Mouse (Mus musculus) forelimb bud, embryonic 11.5 days (tissue): ENCODE results near the gene Klhl9.
"Not testable (repeated sequence)": the region's sequence is repeated elsewhere in the genome, so short reads cannot be mapped to it uniquely, and the experiment has no call there.

ENCODE experiments used
- DNase-seq: peaks from one replicate; pipeline ENCODE4 v3.0.0-alpha.2; 2012; ENCODE audit warnings: low read depth, low spot score

Gene Klhl9

GRCm38 (mm10) chr4:88721791-88722721, at the start of gene Klhl9, which contains the start of gene Gm26566:
TSS of gene Klhl9 (minus strand) at chr4:88722465.
TSS of gene Gm26566 (plus strand) at chr4:88721805.
- DNase-seq: peak; percentile 94

DNA sequence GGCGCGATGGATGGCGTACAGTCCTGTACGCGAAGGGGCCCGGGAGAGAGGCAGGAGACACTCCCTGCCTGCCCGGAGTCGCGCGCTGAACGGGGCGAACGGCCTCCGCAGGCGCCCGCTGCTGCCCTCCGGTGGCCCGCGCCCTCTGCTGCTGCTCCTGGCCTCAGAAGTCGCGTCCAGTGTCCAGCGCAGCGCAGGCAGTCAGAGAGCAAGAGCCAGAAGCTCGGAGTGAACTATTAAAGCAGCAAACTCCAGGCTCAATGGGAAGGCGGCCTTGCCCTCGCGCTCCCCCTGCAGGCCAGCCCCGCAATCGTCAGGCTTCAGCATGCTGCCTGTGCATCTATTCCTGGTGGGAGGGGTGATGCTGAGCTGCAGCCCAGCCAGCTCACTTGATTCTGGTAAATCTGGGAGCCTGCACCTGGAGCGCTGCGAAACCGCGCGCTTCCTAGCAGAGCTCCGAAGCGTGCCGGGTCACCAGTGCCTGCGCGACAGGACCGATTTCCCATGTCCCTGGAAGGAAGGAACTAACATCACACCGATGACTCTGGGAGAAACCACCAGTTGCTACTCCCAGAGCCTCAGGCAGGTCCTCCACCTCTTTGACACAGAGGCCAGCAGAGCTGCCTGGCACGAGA, 41.2 kb upstream of the Klhl9 start:
- DNase-seq: peak; percentile 39

DNA sequence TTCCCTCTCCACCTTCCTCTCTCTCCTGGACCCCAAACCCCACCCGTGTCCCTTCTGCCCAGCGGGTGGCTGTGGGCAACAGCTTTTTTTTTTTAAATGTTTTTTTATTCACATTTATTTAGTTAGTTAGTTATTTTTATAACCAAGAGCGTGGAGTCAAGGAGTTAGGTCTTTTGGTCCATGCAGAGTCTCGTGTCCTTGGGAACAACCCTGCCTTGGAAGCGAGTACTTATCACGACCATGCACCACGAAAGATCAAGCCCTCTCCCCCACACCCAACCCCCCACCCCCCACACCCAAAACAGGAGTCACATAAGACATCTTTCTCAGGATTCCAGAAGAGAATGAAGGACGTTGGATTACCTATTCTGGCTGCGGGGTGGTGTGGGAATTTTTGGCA, 40.1 kb upstream of the Klhl9 start:
- not testable (repeated sequence) for DNase-seq

DNA sequence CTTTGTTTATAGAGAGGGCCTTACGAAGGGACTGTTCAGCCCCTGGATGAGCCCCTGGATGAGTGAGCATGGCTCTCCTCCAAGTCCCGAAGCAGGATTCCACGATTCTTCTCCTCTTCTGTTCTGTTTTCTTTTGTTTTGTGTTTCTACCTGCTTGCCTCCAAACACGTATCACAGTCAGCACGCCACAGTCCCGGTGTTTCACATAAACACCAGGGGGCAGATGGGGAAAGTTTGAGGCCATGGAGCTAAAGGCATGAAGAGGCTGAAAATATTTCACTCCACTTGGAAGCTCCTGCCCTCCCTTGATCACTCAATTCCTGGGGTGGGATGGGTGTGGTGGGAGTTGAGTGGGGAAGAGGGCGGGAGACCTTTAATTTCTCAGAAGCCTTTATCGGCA, 39.5 kb upstream of the Klhl9 start:
- DNase-seq: not testable (repeated sequence)

GRCm38 (mm10) chr4:88760431-88760830, 38.2 kb upstream of the Klhl9 start:
- DNase-seq: not testable (repeated sequence)

DNA sequence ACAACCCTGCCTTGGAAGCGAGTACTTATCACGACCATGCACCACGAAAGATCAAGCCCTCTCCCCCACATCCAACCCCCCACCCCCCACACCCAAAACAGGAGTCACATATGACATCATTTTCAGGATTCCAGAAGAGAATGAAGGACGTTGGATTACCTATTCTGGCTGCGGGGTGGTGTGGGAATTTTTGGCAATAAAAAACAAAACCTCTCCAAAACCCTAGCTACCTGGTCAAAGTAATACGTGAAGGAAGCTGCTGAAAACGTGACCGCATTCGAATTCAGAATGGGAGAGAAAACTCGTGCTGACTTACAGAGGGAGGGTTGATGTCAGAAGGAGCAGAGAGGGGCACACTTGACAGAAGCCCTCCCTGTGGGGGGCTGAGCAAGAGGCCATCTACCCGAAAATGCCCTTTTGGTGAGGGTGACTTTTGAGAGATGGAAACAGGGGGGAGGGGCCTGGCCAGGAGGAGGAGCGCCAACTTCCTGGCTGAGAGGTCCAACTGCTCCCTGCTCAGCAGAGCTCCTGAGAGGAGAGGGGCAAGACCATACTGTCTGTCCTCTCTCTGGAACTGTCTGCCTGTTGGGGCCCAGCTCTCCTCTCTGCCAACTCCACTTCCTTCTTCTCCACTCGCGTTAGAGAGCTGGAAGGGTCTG, 37.5 kb upstream of the Klhl9 start, which contains the start of gene Gm13283:
Gene Gm13283, plus strand, starts transcription at position 510 of the 659 bp plus-strand sequence.
- DNase-seq: not testable (repeated sequence)

DNA sequence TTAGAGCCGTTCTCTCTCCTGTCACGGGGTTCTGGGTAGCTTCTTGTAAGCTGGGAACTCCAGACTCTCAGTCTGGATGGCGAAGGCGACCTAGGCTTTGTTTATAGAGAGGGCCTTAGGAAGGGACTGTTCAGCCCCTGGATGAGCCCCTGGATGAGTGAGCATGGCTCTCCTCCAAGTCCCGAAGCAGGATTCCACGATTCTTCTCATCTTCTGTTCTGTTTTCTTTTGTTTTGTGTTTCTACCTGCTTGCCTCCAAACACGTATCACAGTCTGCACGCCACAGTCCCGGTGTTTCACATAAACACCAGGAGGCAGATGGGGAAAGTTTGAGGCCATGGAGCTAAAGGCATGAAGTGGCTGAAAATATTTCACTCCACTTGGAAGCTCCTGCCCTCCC, 36.5 kb upstream of the Klhl9 start:
- DNase-seq: not testable (repeated sequence)

- not testable (repeated sequence) for DNase-seq
These were observed 35.4 kb upstream of the Klhl9 start for GRCm38 (mm10) chr4:88757628-88758031.

DNA sequence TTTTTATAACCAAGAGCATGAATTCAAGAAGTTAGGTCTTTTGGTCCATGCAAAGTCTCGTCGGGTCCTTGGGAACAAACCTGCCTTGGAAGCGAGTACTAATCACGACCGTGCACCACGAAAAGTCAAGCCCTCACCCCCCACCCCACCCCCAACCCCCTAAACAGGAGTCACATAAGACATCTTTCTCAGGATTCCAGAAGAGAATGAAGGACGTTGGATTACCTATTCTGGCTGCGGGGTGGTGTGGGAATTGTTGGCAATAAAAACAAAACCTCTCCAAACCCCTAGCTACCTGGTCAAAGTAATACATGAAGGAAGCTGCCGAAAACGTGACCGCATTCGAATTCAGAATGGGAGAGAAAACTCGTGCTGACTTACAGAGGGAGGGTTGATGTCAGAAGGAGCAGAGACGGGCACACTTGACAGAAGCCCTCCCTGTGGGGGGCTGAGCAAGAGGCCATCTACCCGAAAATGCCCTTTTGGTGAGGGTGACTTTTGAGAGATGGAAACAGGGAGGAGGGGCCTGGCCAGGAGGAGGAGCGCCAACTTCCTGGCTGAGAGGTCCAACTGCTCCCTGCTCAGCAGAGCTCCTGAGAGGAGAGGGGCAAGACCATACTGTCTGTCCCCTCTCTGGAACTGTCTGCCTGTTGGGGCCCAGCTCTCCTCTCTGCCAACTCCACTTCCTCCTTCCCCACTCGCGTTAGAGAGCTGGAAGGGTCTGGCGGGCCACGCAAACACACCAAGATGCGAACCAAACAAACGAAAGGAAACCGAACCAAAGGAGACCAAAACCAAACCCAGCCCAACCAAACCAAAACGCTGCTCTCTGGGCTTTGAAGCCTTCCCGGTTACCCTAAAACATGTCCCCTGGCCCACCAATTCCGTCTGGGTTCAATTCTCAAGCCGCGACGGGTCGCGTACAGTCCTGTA, 34.6 kb upstream of the Klhl9 start:
- DNase-seq: not testable (repeated sequence)

DNA sequence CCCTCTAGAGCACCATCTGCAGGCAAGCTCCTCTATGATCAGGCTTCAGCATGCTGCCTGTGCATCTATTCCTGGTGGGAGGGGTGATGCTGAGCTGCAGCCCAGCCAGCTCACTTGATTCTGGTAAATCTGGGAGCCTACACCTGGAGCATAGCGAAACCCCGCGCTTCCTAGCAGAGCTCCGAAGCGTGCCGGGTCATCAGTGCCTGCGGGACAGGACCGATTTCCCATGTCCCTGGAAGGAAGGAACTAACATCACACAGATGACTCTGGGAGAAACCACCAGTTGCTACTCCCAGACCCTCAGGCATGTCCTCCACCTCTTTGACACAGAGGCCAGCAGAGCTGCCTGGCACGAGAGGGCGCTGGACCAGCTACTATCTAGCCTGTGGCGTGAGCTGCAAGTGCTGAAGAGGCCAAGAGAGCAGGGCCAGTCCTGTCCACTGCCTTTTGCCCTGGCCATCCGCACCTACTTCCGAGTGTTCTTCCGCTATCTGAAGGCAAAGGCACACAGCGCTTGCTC, 32.6 kb upstream of the Klhl9 start, which contains the start of gene Gm13271:
Gene Gm13271, plus strand, starts transcription at position 51 of the 523 bp plus-strand sequence.
- DNase-seq: not testable (repeated sequence)

GRCm38 (mm10) chr4:88749926-88750325, 27.7 kb upstream of the Klhl9 start:
- DNase-seq: no peak

DNA sequence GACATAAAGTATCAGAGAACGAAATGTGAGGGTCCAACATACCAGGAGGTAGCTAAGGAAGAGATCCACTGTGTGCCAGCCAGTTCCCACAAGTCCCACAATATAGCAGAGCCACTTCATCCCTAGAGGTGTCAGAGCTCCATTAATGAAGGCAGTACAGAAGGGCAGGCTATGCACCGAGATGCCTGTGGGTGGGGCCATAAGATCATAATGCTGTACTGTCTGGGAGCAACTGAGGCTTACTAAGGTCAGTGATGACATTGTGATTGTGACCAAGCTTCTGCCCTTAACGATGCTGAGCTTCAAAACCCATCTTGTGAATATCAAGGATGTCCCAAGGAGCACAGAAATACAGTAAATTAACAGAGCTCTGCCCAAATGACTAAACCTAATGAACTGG, 21.9 kb upstream of the Klhl9 start:
- DNase-seq: no peak

DNA sequence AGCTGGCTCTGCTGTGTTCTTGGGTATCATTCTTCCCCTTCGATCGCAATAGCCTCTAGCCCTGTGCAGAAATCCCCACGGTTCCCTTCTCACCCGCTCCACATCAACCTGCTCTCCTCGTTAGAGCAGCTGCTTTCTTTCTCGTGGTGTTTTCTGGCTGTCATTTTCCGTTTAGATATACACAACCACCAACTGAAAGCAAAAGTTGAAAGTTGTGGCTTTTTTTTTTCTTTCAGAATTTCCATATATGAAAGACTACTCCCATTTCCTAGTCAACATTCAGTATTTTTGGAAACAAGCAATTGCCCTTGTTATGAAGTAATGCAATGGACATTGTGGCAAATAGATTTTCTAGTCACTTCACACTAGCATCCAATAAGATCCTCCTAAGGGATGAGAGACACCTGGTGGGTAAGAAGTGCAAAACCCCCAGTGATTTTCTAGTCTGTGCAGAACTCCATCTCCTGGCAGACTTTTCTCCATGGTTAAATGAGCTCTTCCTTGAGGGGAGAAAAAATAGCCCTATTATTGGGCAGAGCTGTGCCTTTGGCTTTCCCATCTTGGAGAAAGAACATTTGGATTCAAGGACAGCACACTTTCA, 20.6 kb upstream of the Klhl9 start:
- no peak for DNase-seq

DNA sequence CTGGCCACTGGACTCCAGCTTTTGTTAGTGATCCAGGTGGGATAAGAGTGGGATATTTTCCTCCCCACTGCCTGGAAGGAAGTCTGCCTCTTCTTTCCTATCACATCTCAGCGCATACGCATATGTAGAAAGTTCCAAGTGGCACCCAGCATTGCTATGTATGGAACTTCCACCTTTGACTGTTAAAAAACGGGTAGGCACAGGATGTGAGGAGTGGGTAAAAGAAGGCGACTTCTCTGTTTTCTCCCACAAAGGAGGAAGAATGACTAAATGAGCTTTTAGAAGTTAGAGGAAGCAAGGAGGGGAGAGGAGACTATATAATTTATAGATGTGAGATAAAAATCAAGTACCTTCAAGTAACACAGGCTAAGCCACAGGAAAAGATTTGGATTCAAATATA, 19.2 kb upstream of the Klhl9 start:
- DNase-seq: no peak

DNA sequence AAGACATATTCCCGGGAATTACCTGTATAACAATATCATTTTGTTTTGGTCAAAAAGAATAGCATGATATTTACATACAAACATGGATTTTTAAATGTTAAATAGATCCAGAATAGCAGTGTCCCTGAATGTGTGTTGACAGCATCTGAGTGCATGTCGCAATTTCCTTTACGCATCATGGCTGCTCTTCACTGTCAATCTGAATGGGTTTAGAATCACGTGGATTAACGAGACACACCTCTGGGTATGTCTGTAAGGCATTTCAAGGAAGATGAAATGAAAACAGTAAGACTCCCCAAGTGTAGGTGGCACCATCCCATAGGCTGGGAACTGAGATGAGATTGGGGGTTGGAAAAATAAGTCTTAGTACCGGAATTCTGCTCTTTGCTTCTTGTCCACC, 16.8 kb upstream of the Klhl9 start:
- DNase-seq: no peak

GRCm38 (mm10) chr4:88738480-88738879, 16.2 kb upstream of the Klhl9 start:
- DNase-seq: peak; percentile 77

- no peak for DNase-seq
These were observed 5.1 kb upstream of the Klhl9 start for GRCm38 (mm10) chr4:88727324-88727723.

DNA sequence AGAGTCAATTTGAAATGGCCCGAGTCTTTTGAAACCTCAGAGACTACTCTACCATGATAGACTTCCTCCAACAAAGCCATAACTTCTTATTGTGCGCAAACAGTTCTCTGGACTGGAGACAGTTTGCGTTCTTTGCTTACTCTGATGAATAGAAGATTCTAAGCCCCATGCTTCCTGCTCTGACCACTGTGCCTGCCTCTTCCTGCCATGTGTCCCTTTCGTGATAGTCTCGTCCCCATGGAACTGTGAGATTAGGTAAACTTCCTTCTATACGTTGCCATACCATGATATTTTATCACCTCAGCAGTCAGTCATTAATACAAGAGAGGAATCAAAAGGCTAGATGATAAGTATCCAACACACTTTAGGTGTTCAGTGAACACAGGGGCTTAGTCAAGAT, 4.5 kb upstream of the Klhl9 start:
- no peak for DNase-seq

- DNase-seq: no peak
These were observed 1.3 kb upstream of the Klhl9 start for GRCm38 (mm10) chr4:88723497-88724090.

- DNase-seq: no peak
These were observed 3.5 kb downstream of the Klhl9 start for GRCm38 (mm10) chr4:88718715-88719114.
